Mouse (Mus musculus) cerebellum, adult 11 months (tissue): ENCODE data around the gene Smoc1.

Source experiments
- DNase-seq: peaks from one replicate; pipeline ENCODE4 v3.0.0; 2022

The Smoc1 gene

DNA sequence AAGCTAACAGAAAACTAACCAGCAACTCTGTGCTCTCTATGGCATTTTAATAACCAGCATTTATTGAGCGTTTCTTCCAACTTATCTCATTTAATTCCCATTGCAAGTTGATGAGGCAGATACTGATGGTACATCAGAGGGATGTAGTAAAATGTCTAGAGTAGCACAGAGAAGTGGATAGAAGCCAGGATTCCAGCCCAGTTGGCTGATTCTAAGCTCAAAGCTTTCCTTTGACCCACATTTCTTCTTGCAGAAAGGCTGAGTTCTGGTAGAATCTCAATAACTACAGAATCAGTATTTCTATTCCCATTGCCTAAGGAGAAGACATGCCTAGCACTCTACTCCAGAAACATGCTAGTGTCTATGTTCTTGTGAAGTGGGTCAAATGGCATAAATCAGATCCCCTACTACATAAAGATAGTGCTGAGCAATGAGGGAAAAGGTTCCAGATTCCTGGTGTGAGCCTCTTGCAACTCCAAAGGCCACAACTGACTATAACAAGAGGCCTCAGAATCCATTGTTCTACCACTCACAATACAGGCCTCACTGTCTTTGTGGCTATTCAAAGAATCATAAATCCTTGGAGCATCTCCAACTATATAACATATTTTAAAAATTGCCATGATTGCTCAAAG is 207.3 kb downstream of the Smoc1 start:
- no peak for DNase-seq

DNA sequence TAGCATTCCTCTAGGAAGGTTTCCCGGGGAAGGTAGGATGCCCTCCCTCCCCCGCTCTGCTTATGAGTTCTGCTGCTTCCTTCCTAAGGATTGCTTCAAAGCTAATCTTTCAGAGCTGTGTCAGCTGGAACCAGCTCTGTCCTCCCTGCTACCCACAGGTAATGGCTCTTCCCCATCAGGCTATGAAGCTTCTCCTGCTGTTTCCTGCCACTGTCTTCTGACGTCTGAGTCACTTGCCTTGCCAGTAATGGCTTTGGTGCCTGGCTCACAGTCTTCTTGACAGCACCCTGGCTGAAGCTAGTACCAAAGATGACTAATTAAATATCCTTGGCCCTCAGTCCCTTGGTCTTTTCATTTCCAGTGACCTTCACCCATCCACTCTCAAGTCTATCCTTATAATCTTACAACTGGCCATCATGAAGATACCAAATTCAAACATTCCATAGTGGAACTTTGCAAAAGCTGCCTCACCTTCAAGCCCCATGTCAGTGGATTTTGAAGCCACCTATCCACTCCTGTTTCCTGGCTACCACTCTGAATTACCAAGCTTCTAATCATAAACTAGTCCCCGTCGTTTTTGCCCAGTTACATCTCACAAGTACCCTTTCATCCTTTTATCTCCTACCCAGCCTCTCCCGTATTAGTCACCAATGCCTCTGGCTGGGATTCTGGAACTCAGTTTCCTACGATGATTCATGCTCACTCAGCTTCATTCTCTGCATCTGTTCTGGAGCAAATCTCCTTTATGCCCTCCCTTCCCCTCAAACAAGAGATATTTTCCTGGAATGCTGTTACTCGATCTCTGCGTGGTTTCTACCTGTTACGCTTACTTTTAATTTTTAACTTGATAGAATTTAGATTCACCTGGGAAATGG is 209.1 kb downstream of the Smoc1 start:
- no peak for DNase-seq
